Mouse (Mus musculus): ENCODE data around the gene Cdh18. TPM values are rescaled to one million over a fixed set of nuclear protein-coding genes. Genes with fewer than 3 reads are reported as not detected.

Cdh18 gene
- polyA plus RNA-seq, 1 experiment from 2014 or later, result 0.78 TPM

DNA sequence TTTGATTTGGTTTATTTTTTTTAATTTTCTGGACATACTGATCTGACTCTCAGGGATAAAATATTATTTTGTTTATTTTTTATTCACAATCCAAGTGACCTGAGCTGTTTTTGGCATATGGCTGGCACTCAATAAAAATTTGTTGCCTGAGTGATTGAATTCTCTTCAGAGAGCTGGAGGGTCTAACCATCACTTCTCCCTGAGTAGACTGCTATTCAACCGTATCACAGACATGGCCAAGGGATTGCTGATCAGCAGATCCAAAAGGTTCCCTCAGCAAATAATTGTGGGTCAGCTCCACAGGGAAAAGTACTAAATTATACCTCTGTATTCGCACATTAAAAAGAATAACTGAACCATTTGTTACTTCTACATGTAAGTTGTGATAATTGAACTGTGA, 969.3 kb downstream of the Cdh18 start:
- Histone ChIP-seq H3K9me3 (no peaks in the 10 kb centered on the region), H3K27ac (no peak overlapping the region), H3K4me1 (no peaks in the 10 kb centered on the region), H3K36me3 (no peaks in the 10 kb centered on the region), H3K27me3 (no peaks in the 10 kb centered on the region), H3K9ac (no peak overlapping the region), H3K4me3 (no peak overlapping the region), H3K4me2 (replicated peaks) (no peak overlapping the region)
- ATAC-seq (ENCODE audit: low FRiP score, low read depth), result no peak
- WGBS, result 78% methylated on average over 2 of the region's 2 CpGs
